Mouse (Mus musculus): ENCODE data around the gene Sit1.

DNA sequence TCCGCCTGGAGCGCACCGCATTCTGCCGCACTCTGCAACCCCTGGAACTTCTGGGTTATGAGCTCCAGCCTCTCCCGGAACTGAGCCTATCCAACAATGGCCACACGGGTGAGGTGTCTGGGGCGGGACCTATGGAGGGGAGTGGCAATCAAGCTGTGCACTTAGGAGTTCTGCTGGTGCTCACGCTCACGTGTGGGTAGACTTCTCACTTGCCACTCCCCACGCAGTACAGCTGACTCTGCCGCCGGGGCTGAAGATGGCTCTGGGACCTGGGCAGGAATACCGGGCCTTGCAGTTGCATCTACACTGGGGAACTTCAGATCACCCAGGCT is 25.1 kb upstream of the Sit1 start:
- no peak for TF ChIP-seq CTCF (IDR thresholded peaks at IDR 0.05; ENCODE audit: control insufficient read depth, insufficient read depth, insufficient read length)
- no peak for TF ChIP-seq MAX (IDR thresholded peaks at IDR 0.05)
- no peak for TF ChIP-seq USF1 (IDR thresholded peaks at IDR 0.05; ENCODE audit: low read depth)
- no peak for TF ChIP-seq MYOD1 (IDR thresholded peaks at IDR 0.05; ENCODE audit: control insufficient read depth, insufficient read length, low read depth)
- no peak for TF ChIP-seq CEBPB (IDR thresholded peaks at IDR 0.05; ENCODE audit: low read depth)

Data from C2C12 (cell line).